Mouse (Mus musculus): Measurements from ENCODE around the gene 6330403K07Rik. TPM values are rescaled to one million over a fixed set of nuclear protein-coding genes. Genes with fewer than 3 reads are reported as not detected.

6330403K07Rik gene
- polyA plus RNA-seq, 1 experiment from 2014 or later: 257 TPM

DNA sequence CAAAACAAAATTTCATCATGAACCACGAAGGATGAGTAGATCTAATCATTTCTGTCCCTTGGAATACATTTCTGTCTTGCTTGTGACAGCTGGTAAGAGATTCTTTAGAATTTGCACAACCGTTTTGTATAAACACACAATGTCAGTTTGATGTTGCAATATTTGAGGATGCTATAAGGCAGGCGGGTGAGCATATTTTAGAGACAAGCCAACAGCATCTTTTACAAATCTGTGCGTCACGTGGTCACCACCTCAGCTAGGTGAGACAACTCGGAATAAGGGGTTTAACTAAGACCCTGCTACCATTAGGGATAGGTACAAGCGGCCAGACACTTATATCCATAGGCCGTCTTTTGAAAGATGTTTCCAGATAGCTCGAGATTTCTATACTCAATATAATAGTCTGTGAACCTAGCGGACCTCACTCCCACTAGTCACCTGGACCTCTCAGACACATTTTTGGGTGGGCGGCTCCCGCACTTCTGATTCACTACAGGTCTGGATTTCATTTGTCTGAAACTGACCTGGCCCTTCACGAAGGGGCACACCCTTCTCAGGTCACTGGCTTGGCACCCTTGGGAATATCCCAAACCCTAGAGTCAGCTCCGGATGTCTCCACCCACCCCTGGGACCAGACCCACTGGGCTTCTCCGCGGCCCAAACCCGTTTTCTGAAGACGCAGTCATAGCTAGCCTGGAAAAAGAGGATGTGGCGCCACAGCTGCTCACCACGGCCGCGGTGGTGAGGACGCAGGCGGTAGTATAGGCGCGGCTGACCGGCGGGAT, 14.7 kb downstream of the 6330403K07Rik start:
- peak; percentile 17; the same call in 1 of the 2 replicates for ATAC-seq (ENCODE audit: insufficient number of reproducible peaks, insufficient read depth, low FRiP score, low TSS enrichment, low read depth)
- Histone ChIP-seq H3K4me2 (peak overlapping the region; percentile 68), H3K4me3 (replicated peaks) (peak overlapping the region; percentile 91), H3K9ac (replicated peaks) (peak overlapping the region; percentile 91), H3K27ac (peak overlapping the region; percentile 78; the same call in 1 of the 2 replicates), H3K9me3 (no peaks in the 10 kb centered on the region), H3K27me3 (no peaks in the 10 kb centered on the region), H3K36me3 (peaks cover 36% of the 10 kb centered on the region), H3K4me1 (replicated peaks) (peaks cover 14% of the 10 kb centered on the region)
- WGBS: 6% methylated on average over 28 of the region's 28 CpGs

- 88% methylated on average over 1 of the region's 1 CpGs for WGBS
- no peak overlapping the region for H3K4me3 ChIP-seq (replicated peaks)
- no peak overlapping the region for H3K4me2 ChIP-seq
- peaks cover 14% of the 10 kb centered on the region for H3K4me1 ChIP-seq (replicated peaks)
- H3K9me3 ChIP-seq: no peaks in the 10 kb centered on the region
- H3K36me3 ChIP-seq: peaks cover 35% of the 10 kb centered on the region
- ATAC-seq (ENCODE audit: insufficient number of reproducible peaks, insufficient read depth, low FRiP score, low TSS enrichment, low read depth): no peak
- H3K27ac ChIP-seq: no peak overlapping the region
- H3K9ac ChIP-seq (replicated peaks): no peak overlapping the region
- no peaks in the 10 kb centered on the region for H3K27me3 ChIP-seq
Observed at GRCm38 (mm10) chr11:71017051-71017450, 16.3 kb downstream of the 6330403K07Rik start.

GRCm38 (mm10) chr11:71012743-71013142, 20.6 kb downstream of the 6330403K07Rik start:
- H3K36me3 ChIP-seq: peaks cover 61% of the 10 kb centered on the region
- no peak overlapping the region for H3K4me2 ChIP-seq
- ATAC-seq (ENCODE audit: insufficient number of reproducible peaks, insufficient read depth, low FRiP score, low TSS enrichment, low read depth): no peak

DNA sequence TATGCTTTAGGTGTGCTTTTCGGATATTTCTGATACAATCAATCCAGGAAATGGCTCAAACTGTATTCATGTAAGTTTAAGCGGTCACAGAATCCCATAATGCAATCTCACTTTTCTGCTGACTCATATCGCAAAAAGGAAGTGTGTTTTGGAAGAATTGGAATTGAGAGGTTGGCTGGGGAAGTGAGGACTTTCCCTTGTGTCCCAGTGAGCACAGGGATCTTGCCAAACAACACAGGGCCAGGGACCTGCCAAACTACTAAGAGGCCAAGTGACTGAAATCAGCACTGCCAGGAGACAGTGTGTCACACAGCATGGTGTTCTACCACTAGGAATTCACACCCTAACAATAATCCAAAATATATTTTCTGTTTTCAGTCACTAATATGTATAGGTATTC, 25.0 kb downstream of the 6330403K07Rik start:
- peaks cover 2% of the 10 kb centered on the region for H3K4me1 ChIP-seq (replicated peaks)
- ATAC-seq (ENCODE audit: insufficient number of reproducible peaks, insufficient read depth, low FRiP score, low TSS enrichment, low read depth): no peak
- H3K27me3 ChIP-seq: no peaks in the 10 kb centered on the region
- peaks cover 54% of the 10 kb centered on the region for H3K36me3 ChIP-seq
- H3K4me3 ChIP-seq (replicated peaks): no peak overlapping the region
- 92% methylated on average over 3 of the region's 3 CpGs for WGBS
- H3K9me3 ChIP-seq: no peaks in the 10 kb centered on the region
- H3K4me2 ChIP-seq: no peak overlapping the region
- no peak overlapping the region for H3K9ac ChIP-seq (replicated peaks)
- H3K27ac ChIP-seq: no peak overlapping the region

More at GRCm38 (mm10) chr11:71012743-71013142, 20.6 kb downstream of the 6330403K07Rik start:
- H3K27ac ChIP-seq: no peak overlapping the region
- H3K4me3 ChIP-seq (replicated peaks): no peak overlapping the region
- no peaks in the 10 kb centered on the region for H3K27me3 ChIP-seq
- no peaks in the 10 kb centered on the region for H3K9me3 ChIP-seq
- no peak overlapping the region for H3K9ac ChIP-seq (replicated peaks)
- no peaks in the 10 kb centered on the region; the same call in 1 of the 2 replicates for H3K4me1 ChIP-seq (replicated peaks)
- WGBS: 96% methylated on average over 7 of the region's 7 CpGs

DNA sequence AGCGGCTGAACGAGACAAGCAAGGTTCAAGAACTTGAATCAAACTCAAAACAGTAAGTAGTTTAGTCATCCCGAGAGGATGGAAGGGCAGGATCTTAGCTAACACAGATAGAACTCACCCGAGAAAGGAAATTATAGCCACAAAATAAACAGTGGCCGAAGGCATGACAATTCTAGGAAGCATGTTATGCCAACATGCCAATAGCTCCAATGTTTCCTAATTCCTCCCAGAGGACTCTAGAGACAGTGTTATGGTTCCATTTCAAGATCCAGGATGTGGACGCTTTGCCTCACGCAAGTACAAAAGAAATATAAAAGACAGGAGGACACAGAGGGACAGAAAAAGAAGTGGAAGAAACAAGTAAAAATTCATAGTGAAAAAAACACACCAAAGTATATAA, 25.5 kb downstream of the 6330403K07Rik start:
- Histone ChIP-seq H3K4me1 (replicated peaks) (peaks cover 7% of the 10 kb centered on the region), H3K4me3 (replicated peaks) (no peak overlapping the region), H3K36me3 (peaks cover 52% of the 10 kb centered on the region), H3K4me2 (no peak overlapping the region), H3K9me3 (no peaks in the 10 kb centered on the region), H3K9ac (replicated peaks) (no peak overlapping the region), H3K27ac (no peak overlapping the region), H3K27me3 (no peaks in the 10 kb centered on the region)
- ATAC-seq (ENCODE audit: insufficient number of reproducible peaks, insufficient read depth, low FRiP score, low TSS enrichment, low read depth): no peak
- WGBS: 93% methylated on average over 7 of the region's 7 CpGs

- Histone ChIP-seq H3K4me2 (no peak overlapping the region), H3K9ac (replicated peaks) (no peak overlapping the region), H3K27me3 (no peaks in the 10 kb centered on the region), H3K9me3 (no peaks in the 10 kb centered on the region), H3K4me1 (replicated peaks) (peaks cover 12% of the 10 kb centered on the region), H3K4me3 (replicated peaks) (no peak overlapping the region), H3K36me3 (peaks cover 44% of the 10 kb centered on the region), H3K27ac (no peak overlapping the region)
- 91% methylated on average over 6 of the region's 6 CpGs for WGBS
- ATAC-seq (ENCODE audit: insufficient number of reproducible peaks, insufficient read depth, low FRiP score, low TSS enrichment, low read depth): no peak
Observed at GRCm38 (mm10) chr11:71007026-71007425, 26.3 kb downstream of the 6330403K07Rik start.

- Histone ChIP-seq H3K9me3 (no peaks in the 10 kb centered on the region), H3K4me1 (replicated peaks) (peaks cover 12% of the 10 kb centered on the region), H3K9ac (replicated peaks) (no peak overlapping the region), H3K27ac (no peak overlapping the region), H3K4me2 (peak overlapping the region; percentile 92), H3K36me3 (peaks cover 37% of the 10 kb centered on the region), H3K4me3 (replicated peaks) (peak overlapping the region; percentile 90; the same call in 1 of the 2 replicates), H3K27me3 (no peaks in the 10 kb centered on the region)
- whole genome bisulfite sequencing: 67% methylated on average over 5 of the region's 5 CpGs
- ATAC-seq (ENCODE audit: insufficient number of reproducible peaks, insufficient read depth, low FRiP score, low TSS enrichment, low read depth): no peak
Observed at GRCm38 (mm10) chr11:71005046-71005445, 28.3 kb downstream of the 6330403K07Rik start.

DNA sequence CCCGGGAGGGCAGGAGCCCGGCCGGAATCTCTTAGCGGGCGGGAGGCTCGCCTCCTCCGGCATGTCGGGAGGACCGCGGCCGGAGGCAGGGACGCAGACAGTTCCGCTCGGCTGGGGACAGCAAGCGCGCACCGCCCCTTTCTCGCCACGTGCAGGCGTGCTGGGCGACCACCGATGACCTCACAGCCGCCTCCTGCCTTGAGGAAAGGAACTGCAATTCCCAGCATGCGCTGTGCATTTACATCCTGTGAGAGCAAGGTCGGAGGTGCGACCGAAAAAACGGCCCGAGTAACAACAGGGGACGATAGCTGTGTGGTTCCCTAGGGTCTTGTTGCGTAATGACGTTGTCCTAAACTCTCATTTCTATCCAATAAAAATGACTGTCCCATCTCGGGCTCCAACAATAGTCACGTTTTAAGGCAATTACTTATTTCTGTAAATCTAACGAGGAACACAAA, 29.0 kb downstream of the 6330403K07Rik start, which contains the start of gene Dhx33:
Gene Dhx33, minus strand, starts transcription at position 122 of the 458 bp plus-strand sequence.
- peak within 1 kb of the TSS; percentile 77 for H3K27ac ChIP-seq
- ATAC-seq (ENCODE audit: insufficient number of reproducible peaks, insufficient read depth, low FRiP score, low TSS enrichment, low read depth): peak; percentile 97

DNA sequence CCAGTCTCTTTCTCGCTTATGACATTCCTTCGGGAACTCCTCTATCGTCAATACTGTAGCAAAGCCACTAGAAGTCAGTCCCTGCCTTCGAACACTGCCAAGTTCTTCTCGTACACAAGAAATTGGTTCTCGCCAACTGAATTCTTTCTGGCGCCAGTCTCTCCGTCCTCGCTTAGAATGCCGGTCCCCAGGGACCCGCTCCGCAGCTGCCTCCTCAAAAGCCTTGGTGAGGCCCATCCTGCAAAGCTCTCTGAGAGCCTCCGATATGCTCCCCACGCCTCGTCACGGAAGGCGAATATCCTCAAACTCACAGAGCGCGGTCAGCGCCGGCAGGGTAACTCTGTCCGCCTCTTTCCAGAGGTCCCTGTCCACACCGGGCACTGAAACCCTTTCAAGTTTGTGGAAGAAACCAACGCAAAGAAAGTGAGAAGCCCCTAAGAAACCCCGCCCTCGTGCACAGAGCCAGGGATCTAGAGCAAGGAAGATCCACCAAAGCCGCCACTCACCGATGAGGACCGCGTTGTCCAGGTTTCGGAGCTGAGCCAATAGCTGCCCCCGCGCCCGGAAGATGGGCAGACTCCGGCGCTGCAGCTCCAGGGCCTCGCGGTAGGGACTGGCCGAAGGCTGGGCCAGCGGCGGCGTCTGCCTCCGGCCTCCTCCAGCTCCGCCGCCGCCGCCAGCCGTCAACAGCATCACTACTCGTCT, 29.6 kb downstream of the 6330403K07Rik start:
- Histone ChIP-seq H3K27ac (peak overlapping the region; percentile 77), H3K4me2 (peak overlapping the region; percentile 92), H3K9me3 (no peaks in the 10 kb centered on the region), H3K4me1 (replicated peaks) (peaks cover 12% of the 10 kb centered on the region), H3K27me3 (no peaks in the 10 kb centered on the region), H3K9ac (replicated peaks) (peak overlapping the region; percentile 71), H3K4me3 (replicated peaks) (peak overlapping the region; percentile 90), H3K36me3 (peaks cover 38% of the 10 kb centered on the region)
- under 1% methylated on average over 49 of the region's 49 CpGs for WGBS
- peak; percentile 80 for ATAC-seq (ENCODE audit: insufficient number of reproducible peaks, insufficient read depth, low FRiP score, low TSS enrichment, low read depth)

More for the DNA sequence above, 29.0 kb downstream of the 6330403K07Rik start, which contains the start of gene Dhx33:
- WGBS: under 1% methylated on average over 35 of the region's 35 CpGs
- H3K4me3 ChIP-seq (replicated peaks): peak within 1 kb of the TSS; percentile 90
- peaks cover 37% of the 10 kb centered on the region for H3K36me3 ChIP-seq
- no peaks in the 10 kb centered on the region for H3K27me3 ChIP-seq
- H3K4me2 ChIP-seq: peak within 1 kb of the TSS; percentile 92
- no peaks in the 10 kb centered on the region for H3K9me3 ChIP-seq
- H3K9ac ChIP-seq (replicated peaks): peak within 1 kb of the TSS; percentile 71
- peaks cover 12% of the 10 kb centered on the region for H3K4me1 ChIP-seq (replicated peaks)

GRCm38 (mm10) chr11:71001167-71001566, 32.1 kb downstream of the 6330403K07Rik start:
- peaks cover 50% of the 10 kb centered on the region for H3K36me3 ChIP-seq
- 88% methylated on average over 4 of the region's 4 CpGs for WGBS
- H3K4me2 ChIP-seq: no peak overlapping the region
- no peak for ATAC-seq (ENCODE audit: insufficient number of reproducible peaks, insufficient read depth, low FRiP score, low TSS enrichment, low read depth)
- no peaks in the 10 kb centered on the region for H3K27me3 ChIP-seq
- no peak overlapping the region for H3K27ac ChIP-seq
- no peak overlapping the region for H3K9ac ChIP-seq (replicated peaks)
- no peaks in the 10 kb centered on the region for H3K9me3 ChIP-seq
- no peak overlapping the region for H3K4me3 ChIP-seq (replicated peaks)
- peaks cover 12% of the 10 kb centered on the region for H3K4me1 ChIP-seq (replicated peaks)
